12 mouse cellular contexts compared by ENCODE assay signal in the genomic region with DNA sequence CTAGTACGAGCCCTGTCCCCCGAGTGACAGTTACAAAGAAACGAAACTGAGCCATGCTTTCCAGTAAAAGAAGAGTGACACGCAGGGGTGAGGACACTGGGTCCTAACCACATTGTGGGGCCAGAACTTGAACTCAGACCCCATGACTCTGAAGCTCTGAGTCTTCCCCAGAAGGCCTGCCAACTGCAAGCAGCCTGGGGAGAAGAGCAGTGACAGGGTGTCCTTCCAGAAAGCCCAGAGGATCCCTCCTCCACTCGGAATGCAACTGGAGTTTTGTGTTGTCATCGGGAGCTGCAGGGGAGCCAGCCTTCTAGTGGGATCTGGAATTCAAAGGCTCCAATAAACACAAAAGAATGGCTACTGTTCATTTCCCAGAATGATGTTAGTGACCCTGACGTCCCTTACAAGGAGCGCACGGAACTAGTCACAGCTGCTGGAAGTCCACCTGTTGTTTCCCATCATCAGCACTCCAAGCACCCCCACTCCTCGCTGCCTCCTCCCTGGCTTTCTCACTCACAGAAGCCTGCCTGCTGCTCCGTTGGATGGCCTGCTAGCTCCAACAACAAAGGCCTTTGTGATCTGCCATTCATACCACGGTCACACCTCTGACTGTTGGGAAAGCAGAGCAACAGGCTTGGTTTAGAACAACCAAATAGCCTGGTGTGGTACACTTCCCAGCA. TPM values are rescaled to one million over a fixed set of nuclear protein-coding genes. Genes with fewer than 3 reads are reported as not detected.
DNase-seq lines count a peak whose midpoint lies in the region; ATAC-seq and TF ChIP-seq lines count a peak whose summit lies in the region.
"Had no signal": no experiment of that assay in that cellular context is flagged by ENCODE, and none has a peak within 500 bp of the region (broad histone marks: within the 10 kb centered on the region; RNA-seq: fewer than 3 reads in every experiment).

No protein-coding gene starts in this region.

- H3K27me3 ChIP-seq in embryonic facial prominence, embryonic 15.5 days, result no peaks in the 10 kb centered on the region
- H3K27me3 ChIP-seq in myocyte (ENCODE audit: control insufficient read depth, insufficient read depth, insufficient read length), result no peaks in the 10 kb centered on the region
- H3K27me3 ChIP-seq: hindbrain, embryonic 15.5 days; Patski had no signal

- peak; percentile 41 for TF ChIP-seq POLR2A in myocyte (IDR thresholded peaks at IDR 0.05; ENCODE audit: insufficient read length, low read depth)

- WGBS in embryonic facial prominence, embryonic 15.5 days, result 69% methylated on average over 12 of the region's 12 CpGs

- H3K9me3 ChIP-seq in embryonic facial prominence, embryonic 15.5 days (replicated peaks), result no peaks in the 10 kb centered on the region
- H3K9me3 ChIP-seq: hindbrain, embryonic 15.5 days had no signal

- H3K4me2 ChIP-seq in embryonic facial prominence, embryonic 15.5 days (replicated peaks), result no peak overlapping the region
- peak overlapping the region; percentile 77 for H3K4me2 ChIP-seq in myocyte (ENCODE audit: low read depth)
- H3K4me2 ChIP-seq: hindbrain, embryonic 15.5 days had no signal

- no peak overlapping the region for H3ac ChIP-seq in myocyte (ENCODE audit: control insufficient read depth, insufficient read length)

- H3K36me3 ChIP-seq in embryonic facial prominence, embryonic 15.5 days, result peaks cover 5% of the 10 kb centered on the region; the same call in 1 of the 2 replicates
- H3K36me3 ChIP-seq in myocyte (ENCODE audit: control insufficient read depth, insufficient read depth), result no peaks in the 10 kb centered on the region
- H3K36me3 ChIP-seq: hindbrain, embryonic 15.5 days had no signal

- DNase-seq in layer of hippocampus, adult 9-11 months, result peak; percentile 50
- no peak for DNase-seq in layer of hippocampus, adult 8-10 months (ENCODE audit: low spot score in 2 of 2)
- DNase-seq in WW6 (ENCODE audit: low read depth, low spot score), result peak; percentile 24
- DNase-seq in c-Kit-positive CD71-positive TER-119-positive erythroid progenitor cells, embryonic 14.5 days (ENCODE audit: low spot score), result no peak
- DNase-seq in thymus, postnatal 14 days, result no peak
- no peak for DNase-seq in frontal cortex, postnatal 25 days (ENCODE audit: low spot score in 2 of 2)
- DNase-seq: cerebellum, adult 2 months; right cerebral cortex, postnatal 14 days had no signal

- peak; percentile 36; the same call in 1 of the 2 replicates for ATAC-seq in embryonic facial prominence, embryonic 15.5 days (ENCODE audit: insufficient number of reproducible peaks, low FRiP score, low TSS enrichment, low read depth)
- ATAC-seq: Patski had no signal

- peak overlapping the region; percentile 71 for H3K27ac ChIP-seq in embryonic facial prominence, embryonic 15.5 days (replicated peaks)
- H3K27ac ChIP-seq: hindbrain, embryonic 15.5 days had no signal

- no peak overlapping the region for H3K9ac ChIP-seq in embryonic facial prominence, embryonic 15.5 days
- H3K9ac ChIP-seq: hindbrain, embryonic 15.5 days had no signal

- peaks cover 63% of the 10 kb centered on the region for H3K79me2 ChIP-seq in myocyte (ENCODE audit: control insufficient read depth, insufficient read depth)

- H3K4me1 ChIP-seq in embryonic facial prominence, embryonic 15.5 days, result peaks cover 31% of the 10 kb centered on the region
- H3K4me1 ChIP-seq: hindbrain, embryonic 15.5 days had no signal

- H3K4me3 ChIP-seq in embryonic facial prominence, embryonic 15.5 days (replicated peaks), result no peak overlapping the region
- no peak overlapping the region for H3K4me3 ChIP-seq in myocyte
- H3K4me3 ChIP-seq: hindbrain, embryonic 15.5 days had no signal

TF ChIP-seq in myocyte, 11 proteins besides CTCF, POLR2A, EP300 and RAD21:
- TF ChIP-seq TCF3 (IDR thresholded peaks at IDR 0.05; ENCODE audit: insufficient read length, low read depth) (peak; percentile 84), MYOG (IDR thresholded peaks at IDR 0.05; ENCODE audit: control insufficient read depth in 1 of 3, insufficient read depth in 1 of 3, insufficient read length in 2 of 3, low read depth in 2 of 3) (peak; percentile 54 to 91 (median 89)), MYOD1 (IDR thresholded peaks at IDR 0.05; ENCODE audit: control insufficient read depth in 1 of 3, insufficient read length in 2 of 3, low read depth in 2 of 3) (peak; percentile 97 to 100 (median 99)), POLR2AphosphoS2 (IDR thresholded peaks at IDR 0.05; ENCODE audit: insufficient read length, low read depth) (no peak), TCF12 (IDR thresholded peaks at IDR 0.05; ENCODE audit: insufficient read depth, poor library complexity, severe bottlenecking) (peak; percentile 77), MAX (IDR thresholded peaks at IDR 0.05; ENCODE audit: low read depth) (no peak), SRF (IDR thresholded peaks at IDR 0.05; ENCODE audit: control insufficient read depth, insufficient read length, low read depth) (peak; percentile 74)

RNA-seq across cellular contexts. Expression of gene Ehd2, which starts 37.0 kb away (rescaled TPM):
- total RNA-seq in layer of hippocampus, adult 8-10 months (2022), result 10 to 100 TPM in 1 of 4 experiments, 1 to 10 TPM in 3; 6.3 to 10.3 (median 8.7) TPM
- 72.5 and 73.3 TPM in 2 replicates for polyA plus RNA-seq in embryonic facial prominence, embryonic 15.5 days (2015; fragmentation: Nextera tagmentation; extraction: Ambion mirVana)
- polyA plus RNA-seq in myocyte (2012; fragmentation: generic; extraction: Trizol), result 104 TPM

RNA-seq across cellular contexts. Expression of gene Bicra, which starts 43.4 kb away (rescaled TPM):
- total RNA-seq in layer of hippocampus, adult 8-10 months (2022), result 10 to 100 TPM; 15.4 to 20.0 (median 17.2) TPM
- polyA plus RNA-seq in embryonic facial prominence, embryonic 15.5 days (2015; fragmentation: Nextera tagmentation; extraction: Ambion mirVana), result 9.4 and 10.3 TPM in 2 replicates
- 6.6 TPM for polyA plus RNA-seq in myocyte (2012; fragmentation: generic; extraction: Trizol)

RNA-seq across cellular contexts. Expression of gene Zfp541, which starts 57.3 kb away (rescaled TPM):
- under 1 TPM; 0.67 to 0.98 (median 0.84) TPM for total RNA-seq in layer of hippocampus, adult 8-10 months (2022)
- polyA plus RNA-seq in embryonic facial prominence, embryonic 15.5 days (2015; fragmentation: Nextera tagmentation; extraction: Ambion mirVana), result 0.13 and 0.15 TPM in 2 replicates
- not detected for polyA plus RNA-seq in myocyte (2012; fragmentation: generic; extraction: Trizol)

RNA-seq across cellular contexts. Expression of gene Nop53, which starts 58.4 kb away (rescaled TPM):
- total RNA-seq in layer of hippocampus, adult 8-10 months (2022), result 100 to 1,000 TPM; 103 to 147 (median 122) TPM
- polyA plus RNA-seq in embryonic facial prominence, embryonic 15.5 days (2015; fragmentation: Nextera tagmentation; extraction: Ambion mirVana), result 202 and 212 TPM in 2 replicates
- 270 TPM for polyA plus RNA-seq in myocyte (2012; fragmentation: generic; extraction: Trizol)

Comparison
In these comparisons a context has a peak if more than half of its experiments do, and no peak if none do; other contexts are left out.
1. DNase-seq: peak in layer of hippocampus, adult 9-11 months (single experiment) and WW6 (single experiment); none in layer of hippocampus, adult 8-10 months (0 of 2), c-Kit-positive CD71-positive TER-119-positive erythroid progenitor cells, embryonic 14.5 days (single experiment), thymus, postnatal 14 days (single experiment) and frontal cortex, postnatal 25 days (0 of 2).